Mouse (Mus musculus): ENCODE measurements around the gene Unc45b. TPM values are rescaled to one million over a fixed set of nuclear protein-coding genes. Genes with fewer than 3 reads are reported as not detected.

Unc45b gene
- 17.8 and 17.9 TPM in 2 replicates for polyA plus RNA-seq (2012; rRNA removed)
- polyA plus RNA-seq (2014; fragmentation: Nextera tagmentation; extraction: Ambion mirVana): 16.9 and 24.7 TPM in 2 replicates

- TF ChIP-seq POLR2A (IDR thresholded peaks at IDR 0.05; ENCODE audit: borderline replicate concordance, extremely low read depth, insufficient read depth, insufficient read length): no peak
- peaks cover 6% of the 10 kb centered on the region for H3K4me1 ChIP-seq (ENCODE audit: control insufficient read depth, insufficient read depth, low read length)
- no peaks in the 10 kb centered on the region for H3K9me3 ChIP-seq (ENCODE audit: control insufficient read depth, low read length)
- no peak within 1 kb of the TSS; the same call in 1 of the 2 replicates for H3K4me3 ChIP-seq (replicated peaks; ENCODE audit: low read length)
- no peak for ATAC-seq (ENCODE audit: low FRiP score, low read depth)
- H3K27ac ChIP-seq (replicated peaks; ENCODE audit: low read depth, low read length): no peak within 1 kb of the TSS
- no peaks in the 10 kb centered on the region; the same call in 1 of the 2 replicates for H3K27me3 ChIP-seq (ENCODE audit: control insufficient read depth, insufficient read depth, low read length)
- no peak for DNase-seq (ENCODE audit: low spot score)
- WGBS: 87% methylated on average over 4 of the region's 4 CpGs
- no peak within 1 kb of the TSS for H3K4me2 ChIP-seq (replicated peaks; ENCODE audit: low read depth, low read length, severe bottlenecking)
- no peak within 1 kb of the TSS for H3K9ac ChIP-seq (ENCODE audit: low read depth, low read length, severe bottlenecking)
- peaks cover 8% of the 10 kb centered on the region for H3K36me3 ChIP-seq (ENCODE audit: control insufficient read depth, insufficient read depth, low read length)
Measured at GRCm38 (mm10) chr11:82910250-82910649, at the start of gene Unc45b. Gene Unc45b, plus strand, starts transcription at chr11:82910550.

- H3K4me2 ChIP-seq (replicated peaks; ENCODE audit: low read depth, low read length, severe bottlenecking): no peak overlapping the region
- no peaks in the 10 kb centered on the region for H3K27me3 ChIP-seq (ENCODE audit: control insufficient read depth, insufficient read depth, low read length)
- ATAC-seq (ENCODE audit: low FRiP score, low read depth) (no peak), DNase-seq (ENCODE audit: low spot score) (no peak)
- peaks cover 3% of the 10 kb centered on the region; the same call in 1 of the 2 replicates for H3K4me1 ChIP-seq (ENCODE audit: control insufficient read depth, insufficient read depth, low read length)
- H3K9me3 ChIP-seq (ENCODE audit: control insufficient read depth, low read length): no peaks in the 10 kb centered on the region
- H3K4me3 ChIP-seq (replicated peaks; ENCODE audit: low read length): no peak overlapping the region
- no peak overlapping the region for H3K9ac ChIP-seq (ENCODE audit: low read depth, low read length, severe bottlenecking)
- 80% methylated on average over 6 of the region's 6 CpGs for WGBS
- H3K27ac ChIP-seq (replicated peaks; ENCODE audit: low read depth, low read length): no peak overlapping the region
- no peaks in the 10 kb centered on the region for H3K36me3 ChIP-seq (ENCODE audit: control insufficient read depth, insufficient read depth, low read length)
- TF ChIP-seq POLR2A (IDR thresholded peaks at IDR 0.05; ENCODE audit: borderline replicate concordance, extremely low read depth, insufficient read depth, insufficient read length): no peak
Measured at GRCm38 (mm10) chr11:82860759-82861158, 49.6 kb upstream of the Unc45b start.

- no peak overlapping the region for H3K4me3 ChIP-seq (replicated peaks; ENCODE audit: low read length)
- no peak for DNase-seq (ENCODE audit: low spot score)
- no peaks in the 10 kb centered on the region for H3K9me3 ChIP-seq (ENCODE audit: control insufficient read depth, low read length)
- H3K27ac ChIP-seq (replicated peaks; ENCODE audit: low read depth, low read length): no peak overlapping the region
- WGBS: 71% methylated on average over 8 of the region's 8 CpGs
- no peak overlapping the region for H3K9ac ChIP-seq (ENCODE audit: low read depth, low read length, severe bottlenecking)
- TF ChIP-seq POLR2A (IDR thresholded peaks at IDR 0.05; ENCODE audit: borderline replicate concordance, extremely low read depth, insufficient read depth, insufficient read length): no peak
- no peaks in the 10 kb centered on the region for H3K36me3 ChIP-seq (ENCODE audit: control insufficient read depth, insufficient read depth, low read length)
- H3K4me2 ChIP-seq (replicated peaks; ENCODE audit: low read depth, low read length, severe bottlenecking): no peak overlapping the region
- H3K4me1 ChIP-seq (ENCODE audit: control insufficient read depth, insufficient read depth, low read length): peaks cover 3% of the 10 kb centered on the region; the same call in 1 of the 2 replicates
- H3K27me3 ChIP-seq (ENCODE audit: control insufficient read depth, insufficient read depth, low read length): no peaks in the 10 kb centered on the region
- ATAC-seq (ENCODE audit: low FRiP score, low read depth): no peak
Measured at GRCm38 (mm10) chr11:82861558-82861957, 48.8 kb upstream of the Unc45b start.

GRCm38 (mm10) chr11:82862638-82863037, 47.7 kb upstream of the Unc45b start:
- Histone ChIP-seq H3K9me3 (ENCODE audit: control insufficient read depth, low read length) (no peaks in the 10 kb centered on the region), H3K27me3 (ENCODE audit: control insufficient read depth, insufficient read depth, low read length) (no peaks in the 10 kb centered on the region), H3K9ac (ENCODE audit: low read depth, low read length, severe bottlenecking) (no peak overlapping the region), H3K4me3 (replicated peaks; ENCODE audit: low read length) (no peak overlapping the region), H3K27ac (replicated peaks; ENCODE audit: low read depth, low read length) (no peak overlapping the region), H3K36me3 (ENCODE audit: control insufficient read depth, insufficient read depth, low read length) (no peaks in the 10 kb centered on the region), H3K4me2 (replicated peaks; ENCODE audit: low read depth, low read length, severe bottlenecking) (no peak overlapping the region), H3K4me1 (ENCODE audit: control insufficient read depth, insufficient read depth, low read length) (peaks cover 3% of the 10 kb centered on the region; the same call in 1 of the 2 replicates)
- DNase-seq (ENCODE audit: low spot score) (no peak), ATAC-seq (ENCODE audit: low FRiP score, low read depth) (no peak)
- no peak for TF ChIP-seq POLR2A (IDR thresholded peaks at IDR 0.05; ENCODE audit: borderline replicate concordance, extremely low read depth, insufficient read depth, insufficient read length)
- WGBS: 66% methylated on average over 9 of the region's 9 CpGs

- Histone ChIP-seq H3K27ac (replicated peaks; ENCODE audit: low read depth, low read length) (no peak overlapping the region), H3K4me3 (replicated peaks; ENCODE audit: low read length) (no peak overlapping the region), H3K9me3 (ENCODE audit: control insufficient read depth, low read length) (no peaks in the 10 kb centered on the region), H3K36me3 (ENCODE audit: control insufficient read depth, insufficient read depth, low read length) (no peaks in the 10 kb centered on the region), H3K27me3 (ENCODE audit: control insufficient read depth, insufficient read depth, low read length) (no peaks in the 10 kb centered on the region), H3K4me2 (replicated peaks; ENCODE audit: low read depth, low read length, severe bottlenecking) (no peak overlapping the region), H3K9ac (ENCODE audit: low read depth, low read length, severe bottlenecking) (no peak overlapping the region), H3K4me1 (ENCODE audit: control insufficient read depth, insufficient read depth, low read length) (peaks cover 3% of the 10 kb centered on the region; the same call in 1 of the 2 replicates)
- ATAC-seq (ENCODE audit: low FRiP score, low read depth) (no peak), DNase-seq (ENCODE audit: low spot score) (no peak)
- WGBS: 57% methylated on average over 2 of the region's 2 CpGs
- TF ChIP-seq POLR2A (IDR thresholded peaks at IDR 0.05; ENCODE audit: borderline replicate concordance, extremely low read depth, insufficient read depth, insufficient read length): no peak
Measured at GRCm38 (mm10) chr11:82863059-82863458, 47.3 kb upstream of the Unc45b start.

Measured in limb, embryonic 14.5 days (tissue).